Mouse (Mus musculus) embryo, embryonic 9.5 days (tissue): ENCODE results near the gene Swsap1.
A peak's percentile ranks its signal among the peaks of the same experiment; 100 is the strongest.

Experiments used
- DNase-seq: peaks from one replicate; pipeline ENCODE4 v3.0.0-alpha.2; 2017; ENCODE audit errors: extremely low spot score

The Swsap1 gene

DNA sequence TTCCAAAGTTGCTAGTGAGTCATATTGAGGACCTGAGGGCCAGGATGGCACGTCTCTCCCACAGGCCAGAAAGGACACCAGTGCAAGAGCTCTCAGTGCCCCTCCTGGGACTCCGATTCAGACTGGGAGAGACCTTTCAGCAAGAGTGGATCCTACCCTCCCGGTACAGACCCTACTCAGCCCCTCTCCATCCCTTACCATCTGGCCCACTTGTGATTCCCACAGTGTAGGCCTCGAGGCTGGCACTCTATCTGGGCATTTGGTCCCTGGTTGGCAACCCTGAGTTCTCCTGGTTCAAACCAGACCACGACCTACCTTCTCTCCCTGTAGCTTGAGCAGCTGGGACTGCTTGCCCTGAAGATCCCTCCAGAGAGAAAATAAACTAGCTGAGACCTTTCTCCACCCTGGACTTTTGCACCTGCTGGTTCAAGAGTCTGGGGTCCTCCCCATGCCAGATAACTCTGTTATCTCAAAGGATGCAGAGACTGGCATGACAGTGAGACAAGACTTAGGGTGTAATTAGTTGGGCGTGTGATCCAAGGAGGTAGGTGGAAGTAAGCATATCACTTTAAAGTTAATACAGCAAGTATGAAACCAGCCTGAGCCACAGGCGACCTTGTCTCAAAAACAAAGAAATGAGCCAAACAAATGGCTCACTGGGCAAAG lies 20.0 kb upstream of the Swsap1 start:
- DNase-seq = no peak

DNA sequence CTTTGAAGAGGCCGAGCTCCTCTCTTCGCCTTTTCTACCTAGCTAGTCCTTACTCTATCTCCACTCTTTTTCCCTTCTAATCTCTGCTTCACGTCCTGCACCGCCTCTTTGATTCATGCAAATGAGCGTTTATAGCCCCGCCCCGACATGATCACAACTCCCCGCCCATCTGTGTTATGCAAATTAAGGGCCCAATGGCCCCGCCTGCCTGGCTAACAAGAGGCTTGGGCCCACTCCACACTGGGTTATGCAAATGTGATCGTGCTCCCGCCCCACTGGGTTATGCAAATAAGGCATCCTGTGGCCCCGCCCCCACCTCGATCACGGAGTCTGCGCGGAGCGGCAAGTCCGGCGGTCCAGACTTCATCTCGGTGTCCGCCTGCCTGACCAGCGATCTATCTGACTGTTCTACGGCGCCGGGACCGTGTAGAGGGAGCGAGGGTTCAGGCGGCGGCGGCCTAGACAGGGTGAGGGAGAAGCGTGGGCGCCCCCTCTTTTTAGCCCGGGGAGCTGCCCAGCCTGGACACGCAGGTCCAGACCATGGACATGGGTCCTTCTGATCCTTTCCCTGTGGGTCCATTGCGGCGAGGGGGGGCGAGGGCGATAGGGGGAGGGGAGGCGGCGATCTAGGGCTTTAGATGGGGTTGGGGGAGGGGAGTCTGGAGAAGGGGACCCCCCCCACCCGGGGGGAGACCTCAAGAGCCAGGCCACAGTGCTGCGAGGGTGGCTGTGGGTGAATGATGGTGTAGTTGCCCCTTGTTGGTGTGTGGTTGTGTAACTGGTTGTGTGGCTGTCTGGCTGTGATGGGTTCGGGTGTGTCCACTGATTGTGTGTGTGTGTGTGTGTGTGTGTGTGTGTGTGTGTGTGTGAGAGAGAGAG lies 18.6 kb upstream of the Swsap1 start, which contains the start of gene Plppr2:
Gene Plppr2, plus strand, starts transcription at position 342 of the 879 bp plus-strand sequence.
- DNase-seq = peak; percentile 96

DNA sequence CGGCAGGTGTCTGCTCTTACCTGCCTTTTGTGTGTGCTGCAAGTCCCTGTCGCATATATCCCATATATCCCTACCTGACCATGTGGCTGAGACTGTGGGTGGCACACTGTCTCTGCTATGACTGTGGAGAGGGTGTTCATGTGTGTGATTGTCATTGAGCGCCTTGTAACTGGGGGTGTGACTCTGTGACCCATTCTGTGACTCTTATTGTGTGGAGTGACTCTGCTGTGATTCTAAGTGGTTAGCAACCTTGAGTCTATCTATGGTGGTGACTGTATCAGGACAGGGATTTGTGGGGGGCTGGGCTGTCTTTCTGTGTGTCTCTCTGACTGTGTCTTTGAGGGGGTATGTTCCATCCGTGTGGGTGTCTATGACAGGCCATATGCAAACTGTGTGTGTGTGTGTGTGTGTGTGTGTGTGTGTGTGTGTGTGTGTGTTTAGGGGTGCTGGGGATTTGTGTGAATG lies 17.8 kb upstream of the Swsap1 start:
- DNase-seq = no peak

DNA sequence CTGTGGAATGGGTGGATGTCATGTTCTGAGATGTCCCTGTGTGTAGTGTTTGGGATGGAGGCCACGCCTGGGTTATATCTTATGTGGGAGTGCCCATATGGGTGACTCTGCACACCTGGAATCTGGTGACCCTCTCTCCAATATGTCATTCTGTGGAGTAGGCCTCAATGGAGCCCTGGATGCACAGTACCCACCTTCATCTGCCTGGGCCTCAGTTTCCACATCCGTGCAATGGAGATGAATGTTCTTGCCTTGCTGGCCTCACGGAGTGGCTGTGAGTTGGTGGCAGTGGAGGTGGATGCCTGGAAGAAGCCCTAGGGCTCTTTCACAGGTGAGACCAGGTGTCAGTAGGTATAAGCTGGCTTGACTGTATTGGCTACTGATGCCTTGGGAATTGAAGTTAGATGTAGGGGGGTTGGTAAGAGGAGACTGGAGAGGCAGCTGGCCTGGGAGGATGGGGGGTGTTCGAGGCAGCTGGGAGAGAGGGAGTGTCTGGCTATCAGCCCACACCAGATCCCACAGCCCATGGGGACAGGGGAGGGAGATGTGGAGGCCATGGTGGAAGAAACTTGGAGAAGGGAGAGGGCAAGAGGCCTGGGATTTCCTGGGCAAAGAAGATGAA lies 17.2 kb upstream of the Swsap1 start:
- DNase-seq = no peak

DNA sequence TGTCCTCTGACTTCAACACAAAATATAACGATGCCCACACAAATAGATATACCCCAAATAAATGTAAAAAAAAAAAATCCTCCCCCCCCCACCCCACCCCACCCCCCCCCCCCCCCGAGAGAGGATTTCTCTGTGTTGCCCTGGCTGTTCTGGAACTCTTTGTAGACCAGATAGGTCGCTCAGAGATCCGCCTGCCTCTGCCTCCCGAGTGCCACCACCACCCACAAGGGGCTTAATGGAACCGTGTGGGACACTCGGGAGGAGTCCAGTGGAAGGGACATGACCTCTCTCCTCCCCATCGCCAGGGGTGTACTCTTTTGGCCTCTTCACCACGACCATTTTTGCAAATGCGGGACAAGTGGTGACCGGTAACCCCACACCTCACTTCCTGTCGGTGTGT lies 12.5 kb upstream of the Swsap1 start:
- no peak for DNase-seq

DNA sequence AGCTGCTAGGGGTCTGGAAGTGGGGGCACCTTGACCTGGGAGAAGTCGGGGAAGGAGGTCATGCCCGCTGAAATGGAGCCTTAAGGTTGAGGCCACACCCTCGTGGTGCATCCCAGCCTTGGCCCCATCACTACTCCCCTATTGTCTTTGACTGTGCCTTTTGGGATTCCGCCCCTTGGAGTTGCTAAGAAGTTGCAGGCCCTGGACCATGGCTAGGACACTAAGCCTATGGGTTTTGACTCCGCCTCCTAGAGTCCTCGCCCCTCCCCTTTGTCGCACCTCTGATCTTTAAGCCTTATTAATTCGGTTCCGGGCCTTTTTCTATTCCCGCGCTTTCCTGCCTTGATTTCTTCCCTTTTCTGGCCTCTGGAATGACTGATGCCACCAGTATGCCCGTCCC lies 11.9 kb upstream of the Swsap1 start:
- no peak for DNase-seq

DNA sequence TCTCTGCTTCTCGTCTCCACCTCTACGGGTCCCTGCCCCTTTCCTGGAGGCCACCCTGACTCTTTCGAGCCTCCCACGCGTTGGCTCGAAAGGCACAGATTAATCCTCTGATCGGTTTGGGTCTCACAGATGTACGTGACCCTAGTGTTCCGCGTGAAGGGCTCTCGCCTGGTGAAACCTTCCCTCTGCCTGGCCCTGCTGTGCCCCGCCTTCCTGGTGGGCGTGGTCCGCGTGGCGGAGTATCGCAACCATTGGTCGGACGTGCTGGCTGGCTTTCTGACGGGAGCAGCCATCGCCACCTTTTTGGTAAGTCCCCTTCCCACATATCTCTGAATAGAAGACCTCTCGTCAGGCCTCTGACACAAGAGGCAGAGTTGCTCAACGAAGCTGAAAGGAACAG lies 11.3 kb upstream of the Swsap1 start:
- no peak for DNase-seq

DNA sequence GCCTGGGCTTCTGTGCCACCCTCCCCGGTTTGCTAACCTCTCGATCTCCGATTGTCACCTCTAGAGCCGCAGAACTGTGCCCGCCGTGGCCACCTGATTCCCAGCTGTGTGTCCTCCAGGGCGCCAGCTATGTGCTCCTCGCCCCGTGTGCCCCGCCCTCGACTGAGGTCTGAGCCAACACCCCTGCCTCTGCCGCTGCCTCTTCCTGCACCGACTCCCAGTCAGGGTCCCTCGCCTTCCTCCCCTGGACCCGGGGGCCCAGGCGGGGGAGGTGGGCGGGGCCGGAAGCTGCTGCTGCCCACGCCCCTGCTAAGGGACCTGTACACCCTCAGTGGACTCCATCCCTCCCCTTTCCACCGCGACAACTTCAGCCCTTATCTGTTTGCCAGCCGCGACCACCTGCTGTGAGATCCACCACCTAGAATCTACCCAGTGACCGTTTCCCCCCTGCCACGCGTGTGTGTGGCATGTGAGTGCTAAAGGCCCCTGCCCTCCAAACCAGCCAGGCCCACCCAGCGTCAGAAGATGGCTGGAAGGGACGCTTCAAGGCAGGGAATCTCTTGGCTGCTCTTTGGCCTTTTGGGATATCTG lies 7.9 kb upstream of the Swsap1 start:
- DNase-seq = no peak

DNA sequence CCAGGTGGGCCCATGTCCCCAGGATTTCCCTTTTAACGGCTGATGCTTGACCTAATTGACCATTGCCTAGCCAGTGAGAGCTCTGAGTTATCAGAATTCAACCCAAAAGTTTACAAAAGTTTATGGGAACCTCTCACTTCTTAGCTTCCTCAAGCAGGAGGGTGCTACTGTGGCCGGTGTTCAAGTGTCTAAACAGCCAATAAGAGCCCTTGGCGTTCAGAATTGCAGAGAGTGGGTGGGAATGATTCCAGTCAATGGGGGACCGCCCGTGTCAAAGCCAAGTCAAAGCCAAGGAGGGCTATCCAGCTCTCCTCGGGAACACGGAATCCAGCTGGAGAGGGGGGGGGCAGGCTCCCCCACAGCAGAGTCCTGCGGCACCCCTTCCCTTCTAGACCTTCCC lies 7.4 kb upstream of the Swsap1 start:
- no peak for DNase-seq

DNA sequence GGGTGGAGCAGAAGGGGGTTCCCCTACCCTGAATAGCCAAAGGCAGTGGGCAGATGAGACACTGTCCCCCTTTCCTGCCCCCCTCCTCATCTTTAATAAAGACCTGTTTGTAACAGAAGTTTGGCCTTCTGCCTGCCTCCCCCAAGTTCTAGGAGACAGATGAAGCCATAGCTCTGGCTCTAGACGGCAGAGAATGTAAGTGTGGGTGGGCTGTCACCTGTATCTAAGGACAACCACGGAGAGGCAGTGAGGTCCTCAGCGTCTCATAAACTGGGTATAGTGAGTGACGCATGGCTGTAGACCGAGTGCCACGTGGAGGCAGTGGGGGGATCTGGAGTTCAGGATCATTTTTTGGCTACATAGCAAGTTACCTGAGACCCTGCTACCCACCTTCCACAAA lies 6.8 kb upstream of the Swsap1 start:
- DNase-seq = no peak

DNA sequence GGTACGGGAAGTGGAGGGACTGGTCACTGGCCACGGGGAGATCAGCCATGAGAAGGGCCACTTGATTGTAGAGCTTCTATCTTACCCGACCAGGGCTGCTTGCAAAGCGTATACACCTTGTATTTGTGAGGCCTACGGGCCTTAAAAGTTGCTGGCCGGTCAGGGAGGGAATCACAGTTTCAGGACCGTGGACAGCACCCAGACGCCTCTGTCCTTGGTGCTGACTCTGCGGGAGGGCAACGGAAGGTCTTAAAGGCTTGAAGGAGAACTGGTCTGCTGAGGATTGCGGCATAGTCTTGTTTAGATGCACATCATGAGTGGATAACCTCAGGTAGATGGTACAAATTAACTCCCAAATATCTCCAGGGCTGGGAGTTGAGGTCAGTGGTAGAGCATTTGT lies 5.2 kb upstream of the Swsap1 start:
- DNase-seq = peak; percentile 80

DNA sequence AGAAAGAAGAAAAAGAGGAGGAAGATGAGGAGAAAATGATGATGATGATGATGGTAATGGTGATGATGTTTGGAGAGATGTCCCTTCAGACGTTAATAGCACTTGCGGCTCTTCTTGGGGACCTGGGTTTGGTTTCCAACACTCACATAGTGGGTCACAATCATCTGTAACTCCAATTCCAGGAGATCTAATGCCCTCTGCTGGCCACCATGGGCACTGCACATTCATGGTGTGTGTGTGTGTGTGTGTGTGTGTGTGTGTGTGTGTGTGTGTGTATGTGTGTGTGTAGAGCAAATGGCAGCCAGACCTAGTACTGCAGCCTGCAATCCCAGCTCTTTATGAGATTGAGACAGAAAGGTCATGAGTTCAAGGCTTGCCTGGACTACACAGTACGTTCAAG lies 3.6 kb upstream of the Swsap1 start:
- no peak for DNase-seq

DNA sequence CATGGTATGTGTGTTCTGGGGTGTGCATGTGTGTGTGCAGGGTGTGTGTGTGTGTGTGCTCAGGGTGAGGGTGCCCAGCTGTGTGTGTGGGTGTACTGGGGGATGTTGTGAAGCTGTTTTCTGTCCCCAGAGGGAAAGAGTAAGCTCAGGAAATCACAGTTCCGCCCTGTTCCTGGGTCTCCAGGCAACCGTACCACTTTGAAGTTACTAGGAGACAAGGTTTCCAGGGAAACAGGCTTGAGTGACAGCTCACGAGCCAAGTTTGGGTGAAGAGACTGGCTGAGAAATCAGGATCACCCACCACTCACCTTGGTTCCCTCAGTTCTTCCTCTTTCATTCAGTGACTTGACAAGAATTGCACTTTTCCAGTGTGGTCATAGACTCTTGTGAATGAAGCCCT lies 2.0 kb upstream of the Swsap1 start:
- no peak for DNase-seq

DNA sequence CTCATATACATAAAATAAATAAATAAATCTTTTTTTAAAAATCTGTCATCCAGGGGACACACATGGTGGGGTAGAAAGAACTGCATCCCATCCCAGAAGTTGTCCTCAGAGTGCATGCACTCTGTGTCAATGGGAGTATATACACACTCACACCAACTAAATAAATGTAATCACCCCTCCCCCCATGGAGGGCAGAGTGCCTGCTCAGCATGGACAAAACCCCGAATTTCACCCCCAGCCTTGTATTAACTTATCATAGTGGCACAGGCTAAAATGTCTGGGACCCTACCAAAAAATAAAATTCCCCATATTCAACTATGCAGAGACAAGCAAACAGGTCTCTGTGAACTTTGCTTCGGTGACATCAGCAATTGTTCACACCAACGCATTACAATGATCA lies 920 bp upstream of the Swsap1 start:
- no peak for DNase-seq

DNA sequence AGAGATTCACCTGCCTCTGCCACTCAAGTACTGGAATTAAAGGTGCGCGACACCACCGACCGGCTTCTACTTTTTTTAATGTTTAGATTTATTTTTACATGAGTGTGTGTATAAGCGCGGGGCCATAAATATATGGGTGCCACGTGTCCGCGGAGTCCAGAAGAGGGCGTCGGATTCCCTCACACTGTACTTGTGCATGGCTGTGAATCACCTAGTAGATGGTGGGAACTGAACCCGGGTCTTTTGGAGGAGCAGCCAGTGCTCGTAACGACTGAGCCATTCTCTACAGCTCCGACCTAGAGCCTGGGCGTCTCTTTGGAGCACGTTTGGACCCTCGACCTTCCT lies 358 bp upstream of the Swsap1 start:
- no peak for DNase-seq

DNA sequence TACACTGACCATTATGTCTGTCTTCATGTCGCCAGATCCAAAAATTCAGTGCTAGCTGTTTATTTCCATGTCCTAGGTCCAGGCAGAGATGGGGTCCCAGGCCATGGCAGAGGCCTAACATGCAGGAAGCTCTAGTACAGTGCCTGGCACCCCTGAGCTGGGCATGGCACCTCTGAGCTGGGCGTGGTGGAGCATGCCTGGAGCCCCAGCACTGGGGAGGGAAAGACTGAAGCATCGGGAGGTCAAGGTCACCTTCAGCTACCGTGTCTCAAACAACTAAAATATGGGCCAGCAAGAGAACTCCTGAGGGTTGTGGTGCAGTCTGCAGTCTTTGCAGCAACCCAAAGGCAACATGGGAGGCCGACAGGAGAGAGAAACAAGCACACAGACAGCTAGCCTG lies 2.8 kb downstream of the Swsap1 start:
- no peak for DNase-seq

DNA sequence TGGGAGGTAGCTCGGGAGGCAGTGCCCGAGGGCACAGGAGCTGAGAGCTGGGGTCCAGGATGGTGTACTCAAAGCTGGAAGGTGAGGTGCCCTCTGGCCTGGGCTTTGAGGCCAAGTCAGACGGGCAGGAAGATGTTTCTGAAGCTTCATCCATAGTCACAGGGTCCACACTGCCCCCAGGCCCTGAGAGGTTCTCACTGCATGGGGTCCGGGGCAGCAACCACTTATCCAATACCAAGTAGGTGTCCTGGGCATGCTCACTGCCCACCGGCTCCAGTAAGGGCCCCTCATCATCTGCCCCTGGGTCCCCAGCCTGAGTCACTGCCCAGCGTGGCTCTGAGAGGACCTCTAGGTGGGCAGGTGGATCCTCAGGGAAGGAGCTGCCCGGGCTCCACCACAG lies 3.7 kb downstream of the Swsap1 start:
- no peak for DNase-seq

DNA sequence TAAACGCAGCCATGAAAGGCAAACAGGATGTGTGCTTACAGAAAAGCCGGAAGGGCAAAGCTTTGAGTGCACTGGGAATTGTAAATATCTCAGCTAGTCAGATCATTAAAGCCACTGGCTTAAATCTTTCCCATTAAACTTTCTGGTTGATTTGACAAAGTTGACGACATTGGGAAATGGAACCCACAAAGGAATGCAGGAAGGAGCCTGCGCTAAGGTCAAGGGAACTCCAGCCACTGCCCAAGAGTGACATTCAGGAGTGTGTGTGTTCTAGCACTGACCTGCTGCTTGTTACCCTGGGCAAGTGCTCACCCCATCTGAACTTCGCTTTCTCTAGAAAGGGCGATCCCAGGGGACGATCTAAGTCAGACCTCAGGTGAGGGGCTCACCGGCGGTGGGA lies 4.6 kb downstream of the Swsap1 start:
- DNase-seq = no peak

DNA sequence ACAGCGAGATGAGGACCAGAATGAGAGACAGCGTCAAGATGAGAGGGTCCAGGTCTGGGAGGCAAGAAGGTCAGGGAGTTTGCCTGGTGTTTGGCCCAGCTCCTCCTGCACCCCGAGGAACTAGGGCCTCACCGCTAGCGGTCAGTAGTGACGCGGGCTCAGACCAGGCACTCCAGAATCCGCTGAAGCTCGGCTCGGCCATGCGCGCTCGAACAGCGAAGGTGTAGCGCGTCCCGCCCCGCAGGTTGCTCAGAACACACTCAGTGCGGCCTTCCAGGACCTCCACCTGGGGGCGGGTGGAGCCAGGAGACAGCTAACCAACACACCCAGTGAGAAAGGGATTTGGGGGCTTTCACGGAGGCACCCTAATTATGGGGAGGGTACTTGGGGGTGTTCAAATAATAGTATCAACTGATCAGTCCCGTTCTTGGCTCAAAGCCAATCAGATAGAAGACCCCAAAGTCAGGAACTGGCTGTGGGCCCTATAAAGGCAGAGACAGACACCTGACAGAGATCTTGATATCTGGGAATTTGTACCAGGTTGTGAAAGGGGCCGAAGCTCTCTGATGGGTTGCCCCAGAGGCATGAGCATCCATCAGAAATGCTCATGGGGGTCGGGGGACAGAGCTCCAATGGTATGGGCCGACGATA lies 5.1 kb downstream of the Swsap1 start:
- DNase-seq = peak; percentile 26

DNA sequence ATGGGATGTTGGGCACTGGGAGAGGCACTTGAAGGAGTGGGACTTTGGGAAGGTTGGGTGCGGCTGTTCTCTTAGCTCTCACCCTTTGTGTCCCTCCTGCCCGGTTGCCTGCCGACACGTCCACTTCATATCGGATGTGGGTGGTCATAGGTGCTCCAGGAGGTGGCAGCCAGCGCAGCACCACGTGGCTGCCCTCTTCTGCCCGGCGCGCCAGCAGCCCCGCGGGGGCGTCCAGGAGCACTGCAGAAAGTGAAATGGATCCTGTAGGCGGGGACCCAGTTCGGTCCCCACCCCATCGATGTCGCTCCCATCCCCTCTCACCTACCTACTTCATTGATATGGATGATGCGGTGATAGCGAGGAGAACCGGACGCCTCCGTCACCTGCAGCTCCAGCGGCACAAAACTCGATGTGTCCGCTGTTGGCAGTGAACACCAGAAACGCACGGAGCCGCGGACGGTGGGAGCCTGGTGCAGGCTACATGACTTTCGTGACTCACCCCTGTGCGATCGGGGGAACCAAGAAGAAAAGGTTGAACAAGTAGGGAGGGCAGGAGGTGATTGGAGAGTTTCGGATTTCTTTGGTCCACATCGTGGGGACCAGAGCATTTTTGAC lies 5.9 kb downstream of the Swsap1 start:
- no peak for DNase-seq

DNA sequence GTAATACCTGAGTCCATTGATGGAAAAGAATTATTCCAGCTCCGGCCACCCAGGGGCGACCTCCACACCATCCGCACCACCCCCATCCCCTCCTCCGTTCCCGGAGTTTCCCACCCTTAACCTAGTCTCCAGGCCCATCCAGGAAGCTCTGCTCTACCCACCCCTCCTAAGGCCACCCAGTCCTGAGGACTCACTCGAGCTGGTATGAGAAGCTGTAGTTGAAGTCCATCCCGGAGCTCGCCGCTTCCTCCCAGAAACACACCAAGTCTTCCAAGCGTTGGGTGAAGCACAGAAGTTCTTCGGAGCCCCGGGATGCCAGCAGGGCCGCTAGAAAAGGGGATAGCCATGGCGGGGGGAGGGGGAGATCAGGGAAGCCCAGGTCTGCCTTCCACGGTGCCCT lies 6.5 kb downstream of the Swsap1 start:
- no peak for DNase-seq
